Mouse (Mus musculus) heart, postnatal 25 days (tissue): ENCODE results near the gene Olfr68. TPM values are rescaled to one million over a fixed set of nuclear protein-coding genes. Genes with fewer than 3 reads are reported as not detected.
"Not testable (repeated sequence)": the region's sequence is repeated elsewhere in the genome, so short reads cannot be mapped to it uniquely, and the experiment has no call there.

ENCODE experiments used
- DNase-seq: peaks from one replicate; pipeline ENCODE4 v3.0.0; 2022; ENCODE audit warnings: low spot score
- intact Hi-C: fragments of 180-260 bp; cut with DNase I; formaldehyde crosslinking; loops from one replicate; pipeline ENCODE4 v1.15.1; 2025
- total RNA-seq, 2 experiments: library from RNA; stranded (reverse); gene quantifications; 2 replicates each; pipeline ENCODE4 v1.2.3; 2021

Gene Olfr68
- total RNA-seq, 2 experiments from 2014 or later, result not detected

- intact Hi-C loops, DNase-seq: not testable (repeated sequence)
These were observed 1.8 kb downstream of the Olfr68 start for GRCm38 (mm10) chr7:103777652-103778051.

GRCm38 (mm10) chr7:103771494-103771893 is 8.0 kb downstream of the Olfr68 start, which contains the start of gene Olfr69:
TSS of gene Olfr69 (minus strand) at chr7:103771594.
- intact Hi-C loops, result no loop called here
- DNase-seq, result no peak

GRCm38 (mm10) chr7:103767687-103768086 is 11.8 kb downstream of the Olfr68 start:
- DNase-seq, intact Hi-C loops: not testable (repeated sequence)

GRCm38 (mm10) chr7:103762212-103762611 is 17.3 kb downstream of the Olfr68 start:
- DNase-seq, intact Hi-C loops: not testable (repeated sequence)

- DNase-seq, result no peak
- intact Hi-C loops, result no loop called here
These were observed 22.3 kb downstream of the Olfr68 start, which contains the start of gene Olfr630 for GRCm38 (mm10) chr7:103757233-103757632. TSS of gene Olfr630 (minus strand) at chr7:103757333.

- no peak for DNase-seq
- intact Hi-C loops, result no loop called here
These were observed 34.7 kb downstream of the Olfr68 start, which contains the start of gene Olfr629 for GRCm38 (mm10) chr7:103744843-103745242. TSS of gene Olfr629 (minus strand) at chr7:103744943.

- no peak for DNase-seq
- intact Hi-C loops, result no loop called here
These were observed 49.4 kb downstream of the Olfr68 start, which contains the start of gene Olfr628 for GRCm38 (mm10) chr7:103730074-103730473. TSS of gene Olfr628 (plus strand) at chr7:103730374.

Other genes with a start within 250 kb of the Olfr68 start
- gene Olfr612, start 237.0 kb downstream of the Olfr68 start, total RNA-seq, result not detected
- not detected for gene Olfr613, start 231.6 kb downstream of the Olfr68 start, total RNA-seq
- not detected for gene Olfr615, start 223.6 kb downstream of the Olfr68 start, total RNA-seq
- gene Olfr616, start 210.6 kb downstream of the Olfr68 start, total RNA-seq, result not detected
- not detected for gene Olfr617, start 206.6 kb downstream of the Olfr68 start, total RNA-seq
- not detected for gene Olfr618, start 189.6 kb downstream of the Olfr68 start, total RNA-seq
- not detected for gene Olfr619, start 179.1 kb downstream of the Olfr68 start, total RNA-seq
- not detected for gene Olfr620, start 167.2 kb downstream of the Olfr68 start, total RNA-seq
- gene Olfr622, start 137.0 kb downstream of the Olfr68 start, total RNA-seq, result not detected
- gene Olfr623, start 116.0 kb downstream of the Olfr68 start, total RNA-seq, result not detected
- gene Olfr624, start 108.5 kb downstream of the Olfr68 start, total RNA-seq, result not detected
- not detected for gene Olfr625-ps1, start 97.0 kb downstream of the Olfr68 start, total RNA-seq
- gene Olfr243, start 65.0 kb downstream of the Olfr68 start, total RNA-seq, result not detected
- not detected for gene Olfr628, start 49.3 kb downstream of the Olfr68 start, total RNA-seq
- gene Olfr629, start 34.8 kb downstream of the Olfr68 start, total RNA-seq, result not detected
- not detected for gene Olfr630, start 22.4 kb downstream of the Olfr68 start, total RNA-seq
- gene Olfr69, start 8.1 kb downstream of the Olfr68 start, total RNA-seq, result not detected
- not detected for gene Olfr67, start 12.1 kb upstream of the Olfr68 start, total RNA-seq
- gene Hbb-bt, start 34.3 kb upstream of the Olfr68 start, total RNA-seq, result 1,000 to 10,000 TPM; 1,406 to 3,005 TPM
- gene Hbb-bs, start 48.4 kb upstream of the Olfr68 start, total RNA-seq, result over 10,000 TPM in 1 of 2 experiments, 1,000 to 10,000 TPM in 1; 9,976 to 23,536 TPM
- gene Hbb-bh2, start 60.8 kb upstream of the Olfr68 start, total RNA-seq, result not detected
- gene Hbb-bh1, start 63.5 kb upstream of the Olfr68 start, total RNA-seq, result not detected
- not detected for gene Hbb-y, start 73.5 kb upstream of the Olfr68 start, total RNA-seq
- gene Olfr66, start 106.6 kb upstream of the Olfr68 start, total RNA-seq, result not detected
- not detected for gene Olfr64, start 114.8 kb upstream of the Olfr68 start, total RNA-seq
- gene Olfr65, start 123.8 kb upstream of the Olfr68 start, total RNA-seq, result not detected
- gene Olfr631, start 149.1 kb upstream of the Olfr68 start, total RNA-seq, result not detected
- not detected for gene Olfr632, start 154.6 kb upstream of the Olfr68 start, total RNA-seq
- gene Olfr633, start 164.7 kb upstream of the Olfr68 start, total RNA-seq, result not detected
- not detected for gene Olfr635, start 191.5 kb upstream of the Olfr68 start, total RNA-seq
- not detected for gene Olfr638, start 219.0 kb upstream of the Olfr68 start, total RNA-seq
- not detected for gene Olfr639, start 237.6 kb upstream of the Olfr68 start, total RNA-seq
- not detected for gene Olfr640, start 245.9 kb upstream of the Olfr68 start, total RNA-seq